Mouse (Mus musculus) lung, postnatal 0 days (tissue): ENCODE measurements at regions not wholly inside any gene's neighbourhood (a gene's known extent, or its start where the extent isn't known, plus 50 kb on each side); places are given as distances from the start of the nearest gene placed in this dataset.

Source experiments
- ATAC-seq: fragments of 200-750 bp; cut with Nextera tagmentation; 2 replicates; pipeline ENCODE4 v1.8.0; 2017; ENCODE audit warnings: moderate library complexity
- DNase-seq: peaks from one replicate; pipeline ENCODE4 v3.0.0-alpha.2; 2016; ENCODE audit warnings: low spot score
- H3K27ac ChIP-seq: fragments of 300-500 bp; sonication (generic); 2 replicates; pipeline ENCODE4 v1.5.1; 2014; ENCODE audit warnings: antibody characterized with exemption, mild to moderate bottlenecking, low read length, mixed read lengths
- H3K27me3 ChIP-seq: fragments of 300-500 bp; sonication (generic); replicated peaks from 2 replicates; pipeline ENCODE4 v1.6.1; 2014; ENCODE audit warnings: low read length, mixed read lengths; ENCODE audit not compliant: insufficient read depth
- H3K36me3 ChIP-seq: fragments of 300-500 bp; sonication (generic); 2 replicates; pipeline ENCODE4 v1.6.1; 2014; ENCODE audit warnings: low read length, mixed read lengths; ENCODE audit not compliant: insufficient read depth
- H3K4me1 ChIP-seq: fragments of 300-500 bp; sonication (generic); 2 replicates; pipeline ENCODE4 v1.6.1; 2014; ENCODE audit warnings: antibody characterized with exemption, low read depth, low read length, mixed read lengths; ENCODE audit not compliant: insufficient read depth
- H3K4me2 ChIP-seq: fragments of 300-500 bp; sonication (generic); replicated peaks from 2 replicates; pipeline ENCODE4 v1.6.1; 2014; ENCODE audit warnings: low read depth, mild to moderate bottlenecking, low read length, moderate library complexity, mixed read lengths
- H3K4me3 ChIP-seq: fragments of 300-500 bp; sonication (generic); 2 replicates; pipeline ENCODE4 v1.5.1; 2014; ENCODE audit warnings: low read depth, low read length
- H3K9ac ChIP-seq: fragments of 300-500 bp; sonication (generic); replicated peaks from 2 replicates; pipeline ENCODE4 v1.6.1; 2014; ENCODE audit warnings: low read depth, mild to moderate bottlenecking
- H3K9me3 ChIP-seq: fragments of 300-500 bp; sonication (generic); 2 replicates; pipeline ENCODE4 v1.6.1; 2016; ENCODE audit warnings: low read length, mixed read lengths
- CTCF ChIP-seq: IDR thresholded peaks from 2 replicates; pipeline ENCODE4 v1.5.1; 2016; ENCODE audit warnings: antibody characterized with exemption, mild to moderate bottlenecking
- EP300 ChIP-seq: IDR thresholded peaks from 2 replicates; pipeline ENCODE4 v1.6.1; 2016; ENCODE audit warnings: antibody characterized with exemption, mild to moderate bottlenecking, control low read depth
- WGBS: fragments of 180-500 bp; shearing (Covaris S2); extraction: QIAGEN DNeasy Blood & Tissue Kit; methylation state at CpG from one replicate; pipeline ENCODE4 v1.1.7; 2014; 5-methylcytosine and 5-hydroxymethylcytosine counted together

DNA sequence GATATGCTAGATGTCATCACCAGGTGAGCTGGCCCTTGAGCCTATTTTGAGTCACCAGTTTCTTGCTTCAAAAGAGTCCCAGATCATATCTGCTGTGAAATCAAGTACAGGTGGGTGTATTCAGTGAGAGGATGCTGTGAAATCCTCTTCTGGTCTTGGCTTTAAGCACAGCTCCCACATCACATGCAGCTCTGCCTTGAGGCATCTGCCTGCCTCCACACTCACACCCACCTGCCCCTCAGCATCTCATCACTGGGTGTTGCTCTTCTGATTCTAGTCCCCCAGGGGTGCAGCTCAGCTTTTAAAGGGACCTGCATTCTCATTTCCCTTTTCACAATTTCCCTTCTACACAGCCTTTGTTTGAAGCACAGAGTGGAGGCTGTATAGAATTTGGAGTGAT is 262.9 kb downstream of the Ttc32 start:
- Histone ChIP-seq H3K9ac (no peak overlapping the region), H3K27me3 (no peaks in the 10 kb centered on the region), H3K4me2 (no peak overlapping the region), H3K4me1 (no peaks in the 10 kb centered on the region), H3K27ac (no peak overlapping the region), H3K9me3 (no peaks in the 10 kb centered on the region), H3K4me3 (no peak overlapping the region), H3K36me3 (no peaks in the 10 kb centered on the region)
- ATAC-seq (no peak), DNase-seq (no peak)
- no peak for TF ChIP-seq EP300
- no peak for TF ChIP-seq CTCF

DNA sequence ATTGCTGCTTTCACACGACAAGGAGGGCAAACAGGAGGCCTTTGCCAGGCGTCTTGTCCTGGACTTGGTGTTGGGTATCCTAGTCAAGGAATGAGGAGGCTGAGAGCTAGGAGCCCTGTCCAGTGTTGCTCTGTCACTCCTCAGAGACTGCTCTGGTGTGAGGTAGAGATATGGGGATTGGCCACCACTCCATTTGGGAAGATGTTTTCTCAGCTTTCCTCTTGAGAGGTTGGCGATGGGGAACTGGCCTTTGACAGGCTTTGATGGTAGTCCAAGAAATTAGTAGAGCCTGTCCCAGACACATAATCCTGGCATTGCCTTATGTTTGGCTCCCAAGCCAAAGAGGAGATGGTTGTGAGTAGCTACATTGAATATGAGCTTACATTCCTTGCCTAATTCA is 265.4 kb downstream of the Ttc32 start:
- Histone ChIP-seq H3K4me3 (no peak overlapping the region), H3K27ac (no peak overlapping the region), H3K9ac (no peak overlapping the region), H3K4me2 (no peak overlapping the region), H3K9me3 (no peaks in the 10 kb centered on the region), H3K36me3 (no peaks in the 10 kb centered on the region), H3K4me1 (no peaks in the 10 kb centered on the region), H3K27me3 (no peaks in the 10 kb centered on the region)
- no peak for TF ChIP-seq EP300
- TF ChIP-seq CTCF, result no peak
- WGBS, result 55% methylated on average over 3 of the region's 3 CpGs
- DNase-seq (peak; percentile 8), ATAC-seq (no peak)

- Histone ChIP-seq H3K4me2 (no peak overlapping the region), H3K9me3 (no peaks in the 10 kb centered on the region), H3K36me3 (no peaks in the 10 kb centered on the region), H3K4me3 (no peak overlapping the region), H3K27ac (no peak overlapping the region), H3K4me1 (no peaks in the 10 kb centered on the region), H3K27me3 (no peaks in the 10 kb centered on the region), H3K9ac (no peak overlapping the region)
- TF ChIP-seq CTCF, result no peak
- TF ChIP-seq EP300, result no peak
- no peak for DNase-seq
- 61% methylated on average over 5 of the region's 5 CpGs for WGBS
- ATAC-seq, result no peak
These were observed 269.3 kb downstream of the Ttc32 start for GRCm38 (mm10) chr12:9298848-9299655.

- TF ChIP-seq CTCF, result no peak
- TF ChIP-seq EP300, result peak; percentile 23; the same call in 1 of the 2 replicates
- Histone ChIP-seq H3K27ac (no peak overlapping the region), H3K27me3 (no peaks in the 10 kb centered on the region), H3K4me2 (no peak overlapping the region), H3K4me1 (no peaks in the 10 kb centered on the region), H3K9ac (no peak overlapping the region), H3K36me3 (no peaks in the 10 kb centered on the region), H3K9me3 (no peaks in the 10 kb centered on the region), H3K4me3 (no peak overlapping the region)
- 37% methylated on average over 2 of the region's 2 CpGs for WGBS
- ATAC-seq (peak; percentile 73), DNase-seq (peak; percentile 29)
These were observed 265.8 kb upstream of the Osr1 start for GRCm38 (mm10) chr12:9304146-9304545.

DNA sequence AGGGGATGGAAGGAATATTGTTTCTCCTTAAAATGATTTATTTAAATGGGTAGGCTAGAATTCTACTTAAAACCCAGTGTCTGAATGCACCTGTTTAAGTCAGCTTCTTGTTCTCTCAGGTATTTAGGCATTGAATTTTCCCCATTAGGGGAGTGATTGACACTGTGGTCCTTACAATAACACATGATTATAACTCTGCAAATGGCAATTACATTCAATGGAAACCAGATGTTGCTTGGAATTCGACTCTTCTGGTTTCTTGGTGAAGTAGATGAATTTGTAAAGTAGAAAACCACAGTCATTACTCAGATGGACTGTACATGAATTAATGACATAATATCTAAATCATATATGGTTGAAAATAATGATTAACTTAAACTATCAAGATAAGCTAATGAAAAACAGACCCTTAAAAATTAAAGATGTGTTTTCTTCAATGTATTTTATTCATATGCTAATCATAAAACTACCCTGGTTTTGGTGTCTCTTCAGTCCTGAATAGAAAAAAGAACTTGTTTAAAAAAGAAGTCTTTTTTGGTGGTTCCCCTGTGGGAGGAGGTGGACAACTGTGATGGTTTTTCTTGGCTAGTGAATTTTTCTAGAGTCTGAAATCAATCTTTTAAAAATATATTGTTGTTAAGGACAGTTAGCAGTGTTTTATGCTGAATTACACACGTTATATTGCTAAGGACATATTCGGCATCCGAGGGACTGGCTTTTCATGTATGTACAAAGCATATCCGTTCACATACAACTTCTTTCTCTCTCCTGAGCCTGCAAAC is 231.8 kb upstream of the Osr1 start:
- H3K9me3 ChIP-seq, result no peaks in the 10 kb centered on the region
- ATAC-seq (no peak), DNase-seq (no peak)
- no peak overlapping the region for H3K4me2 ChIP-seq
- no peaks in the 10 kb centered on the region for H3K36me3 ChIP-seq
- H3K9ac ChIP-seq, result no peak overlapping the region
- no peaks in the 10 kb centered on the region for H3K27me3 ChIP-seq
- H3K4me3 ChIP-seq, result no peak overlapping the region
- TF ChIP-seq CTCF, result no peak
- no peak for TF ChIP-seq EP300
- no peak overlapping the region for H3K27ac ChIP-seq
- 79% methylated on average over 5 of the region's 5 CpGs for WGBS
- no peaks in the 10 kb centered on the region for H3K4me1 ChIP-seq

GRCm38 (mm10) chr12:9338801-9339231 is 231.1 kb upstream of the Osr1 start:
- 43% methylated on average over 7 of the region's 7 CpGs for WGBS
- no peak for ATAC-seq
- Histone ChIP-seq H3K9me3 (no peaks in the 10 kb centered on the region), H3K27me3 (no peaks in the 10 kb centered on the region), H3K4me2 (no peak overlapping the region), H3K36me3 (no peaks in the 10 kb centered on the region), H3K27ac (no peak overlapping the region), H3K9ac (no peak overlapping the region), H3K4me1 (no peaks in the 10 kb centered on the region), H3K4me3 (no peak overlapping the region)
- TF ChIP-seq CTCF, result no peak
- peak; percentile 47 for DNase-seq
